Mouse (Mus musculus) cerebellum, adult (tissue): ENCODE measurements around the gene Eif4a3.
"Not testable (repeated sequence)": the region's sequence is repeated elsewhere in the genome, so short reads cannot be mapped to it uniquely, and the experiment has no call there.

Experiments
- ATAC-seq: cut with Nextera tagmentation; 2 replicates; pipeline ENCODE4 v1.9.2; 2017; ENCODE audit warnings: mild to moderate bottlenecking, moderate library complexity, mixed read lengths; ENCODE audit not compliant: insufficient number of reproducible peaks, low FRiP score, low TSS enrichment

The Eif4a3 gene

GRCm38 (mm10) chr11:119252854-119253541 lies 46.9 kb downstream of the Eif4a3 start:
- ATAC-seq = no peak; the same call in 1 of the 2 replicates

GRCm38 (mm10) chr11:119250998-119251397 lies 48.9 kb downstream of the Eif4a3 start:
- no peak for ATAC-seq

- peak; percentile 40; the same call in 1 of the 2 replicates for ATAC-seq
Observed at GRCm38 (mm10) chr11:119249011-119249410, 50.9 kb downstream of the Eif4a3 start.

- ATAC-seq = not testable (repeated sequence)
Observed at GRCm38 (mm10) chr11:119245543-119245942, 54.3 kb downstream of the Eif4a3 start.

GRCm38 (mm10) chr11:119239480-119239879 lies 60.4 kb downstream of the Eif4a3 start:
- no peak for ATAC-seq
